Mouse (Mus musculus): ENCODE data around the gene Klk5. TPM values are rescaled to one million over a fixed set of nuclear protein-coding genes. Genes with fewer than 3 reads are reported as not detected.

Klk5 gene
- polyA plus RNA-seq, 1 experiment from 2014 or later, result not detected

DNA sequence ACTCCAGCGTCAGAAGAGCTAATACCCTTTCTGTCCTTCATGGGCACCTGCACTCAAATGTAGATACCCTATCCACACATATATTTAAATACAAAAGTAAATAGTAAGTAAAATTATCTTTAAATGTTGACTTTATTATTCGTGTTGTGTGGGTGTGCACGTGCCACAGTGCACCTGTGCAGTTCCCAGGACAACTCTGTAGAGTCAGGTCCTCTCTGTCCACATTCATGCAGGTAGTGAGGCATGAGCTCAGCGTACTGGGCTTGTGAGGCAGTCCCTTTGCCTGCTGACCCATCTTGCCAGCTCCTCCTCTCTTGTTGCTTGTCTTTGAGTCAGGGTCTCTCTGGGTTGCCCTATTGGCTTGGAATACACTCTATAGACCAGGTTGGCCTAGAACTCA is 14.1 kb upstream of the Klk5 start:
- no peak overlapping the region for H3K27ac ChIP-seq (ENCODE audit: poor library complexity, severe bottlenecking)
- no peak overlapping the region for H3K9ac ChIP-seq
- H3K4me3 ChIP-seq, result no peak overlapping the region
- no peak for ATAC-seq (ENCODE audit: insufficient number of reproducible peaks, low FRiP score)
- no peaks in the 10 kb centered on the region; the same call in none of the 2 replicates for H3K27me3 ChIP-seq (replicated peaks)
- no peaks in the 10 kb centered on the region for H3K36me3 ChIP-seq
- H3K4me2 ChIP-seq, result no peak overlapping the region
- H3K4me1 ChIP-seq (replicated peaks), result no peaks in the 10 kb centered on the region
- 76% methylated on average over 4 of the region's 4 CpGs for WGBS
- no peaks in the 10 kb centered on the region for H3K9me3 ChIP-seq (replicated peaks)

DNA sequence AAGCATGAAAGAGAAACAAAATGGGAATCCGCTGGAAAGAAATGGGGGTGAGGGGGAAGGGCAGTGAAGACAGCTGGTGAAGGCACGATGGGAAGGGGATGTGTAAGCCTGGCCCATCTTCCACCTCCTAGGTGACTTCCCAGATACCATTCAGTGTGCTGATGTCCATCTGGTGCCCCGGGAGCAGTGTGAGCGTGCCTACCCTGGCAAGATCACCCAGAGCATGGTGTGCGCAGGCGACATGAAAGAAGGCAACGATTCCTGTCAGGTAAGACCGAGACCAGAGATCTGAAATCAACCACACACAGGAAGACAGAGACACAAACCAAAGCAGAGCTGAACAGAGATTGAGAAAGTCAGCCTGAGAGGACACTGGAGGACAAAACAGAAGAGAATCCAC is 12.8 kb upstream of the Klk5 start:
- no peaks in the 10 kb centered on the region for H3K36me3 ChIP-seq
- H3K27ac ChIP-seq (ENCODE audit: poor library complexity, severe bottlenecking), result no peak overlapping the region
- ATAC-seq (ENCODE audit: insufficient number of reproducible peaks, low FRiP score), result no peak
- no peak overlapping the region for H3K4me2 ChIP-seq
- WGBS, result 82% methylated on average over 8 of the region's 8 CpGs
- no peak overlapping the region for H3K4me3 ChIP-seq
- H3K4me1 ChIP-seq (replicated peaks), result no peaks in the 10 kb centered on the region
- no peaks in the 10 kb centered on the region for H3K9me3 ChIP-seq (replicated peaks)
- no peak overlapping the region for H3K9ac ChIP-seq
- no peaks in the 10 kb centered on the region; the same call in 1 of the 2 replicates for H3K27me3 ChIP-seq (replicated peaks)

DNA sequence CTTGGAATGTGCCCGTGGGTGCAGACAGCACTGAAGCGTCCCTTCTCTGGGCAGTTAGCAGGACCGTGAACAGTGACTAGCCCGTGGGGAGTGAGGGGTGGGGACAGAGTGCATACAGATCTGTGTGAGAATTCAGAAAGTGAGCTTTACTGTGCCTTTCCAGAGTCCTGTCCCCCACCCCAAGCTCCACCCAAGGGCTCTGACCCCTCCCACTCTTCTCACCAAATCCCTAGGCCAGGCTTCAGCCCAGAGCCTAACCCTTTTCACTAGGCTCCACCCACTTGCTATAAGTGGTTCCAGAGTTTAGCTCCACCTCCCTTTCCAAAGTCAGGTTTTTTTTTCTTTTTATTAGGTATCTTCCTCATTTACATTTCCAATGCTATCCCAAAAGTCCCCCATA is 2.0 kb downstream of the Klk5 start:
- Histone ChIP-seq H3K9me3 (replicated peaks) (no peaks in the 10 kb centered on the region), H3K4me1 (replicated peaks) (no peaks in the 10 kb centered on the region), H3K4me2 (no peak overlapping the region), H3K4me3 (no peak overlapping the region), H3K27ac (ENCODE audit: poor library complexity, severe bottlenecking) (no peak overlapping the region), H3K36me3 (no peaks in the 10 kb centered on the region), H3K27me3 (replicated peaks) (no peaks in the 10 kb centered on the region), H3K9ac (no peak overlapping the region)
- ATAC-seq (ENCODE audit: insufficient number of reproducible peaks, low FRiP score), result no peak
- 80% methylated on average over 4 of the region's 4 CpGs for WGBS

DNA sequence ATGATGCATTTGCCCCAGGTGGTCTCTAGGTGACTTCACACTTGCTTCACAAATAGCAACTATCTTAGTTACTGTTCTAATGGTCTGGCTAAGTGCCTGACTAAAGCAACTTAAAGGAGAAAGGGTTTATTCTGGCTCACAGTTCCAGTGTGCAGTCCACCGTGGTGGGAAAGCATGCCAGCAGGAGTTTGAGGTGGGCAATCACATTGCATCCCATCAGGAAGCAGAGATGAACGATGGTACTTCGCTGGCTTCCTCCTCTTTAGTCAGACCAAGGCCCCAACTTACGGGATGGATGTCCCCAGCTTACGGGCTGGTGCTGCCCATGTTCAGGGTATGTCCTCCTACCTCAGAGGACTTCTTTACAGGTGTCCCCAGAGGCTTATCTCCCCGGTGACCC is 9.8 kb downstream of the Klk5 start:
- Histone ChIP-seq H3K9me3 (replicated peaks) (0 out of 2 replicates have a peak, but pooled peaks cover 6% of the 10 kb centered on the region), H3K4me1 (replicated peaks) (no peaks in the 10 kb centered on the region), H3K4me2 (no peak overlapping the region), H3K36me3 (no peaks in the 10 kb centered on the region), H3K27me3 (replicated peaks) (no peaks in the 10 kb centered on the region), H3K27ac (ENCODE audit: poor library complexity, severe bottlenecking) (no peak overlapping the region), H3K4me3 (no peak overlapping the region), H3K9ac (no peak overlapping the region)
- 76% methylated on average over 6 of the region's 6 CpGs for WGBS
- no peak for ATAC-seq (ENCODE audit: insufficient number of reproducible peaks, low FRiP score)

DNA sequence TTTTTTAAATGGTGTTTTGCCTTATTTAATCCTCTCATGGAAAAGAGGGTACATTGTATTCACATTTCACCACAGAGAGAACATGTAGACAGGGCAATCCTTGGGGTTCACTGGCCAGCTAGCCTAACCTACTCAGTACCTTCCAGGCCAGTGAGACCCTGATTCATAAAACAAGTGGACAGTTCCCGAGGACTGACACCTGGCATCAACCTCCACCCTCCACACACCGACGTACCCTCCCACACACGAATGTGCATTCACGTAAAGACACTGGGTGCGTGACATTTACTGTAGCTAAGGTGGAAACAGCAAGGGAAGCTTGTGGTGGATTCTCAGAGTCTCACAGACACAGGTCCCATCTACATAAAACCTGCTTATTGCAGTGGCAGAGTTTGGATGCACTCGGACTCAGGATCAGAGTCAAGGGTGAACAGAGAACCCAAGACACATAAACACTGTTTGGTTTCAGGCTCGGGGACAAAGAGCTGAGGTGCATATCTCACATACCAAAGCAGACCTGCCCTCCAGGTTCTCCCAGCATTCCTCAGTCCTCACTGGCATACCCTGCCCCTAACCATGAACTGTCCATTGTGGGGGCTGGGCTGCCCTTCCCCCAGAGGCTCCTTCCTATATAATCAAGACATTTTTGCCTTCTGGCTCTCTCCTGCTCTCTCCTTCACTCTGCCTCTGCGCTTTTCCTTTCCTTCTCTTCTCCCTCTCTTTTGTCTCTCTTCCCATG is 13.0 kb downstream of the Klk5 start:
- H3K4me1 ChIP-seq (replicated peaks), result no peaks in the 10 kb centered on the region
- H3K4me2 ChIP-seq, result no peak overlapping the region
- no peak overlapping the region for H3K4me3 ChIP-seq
- H3K36me3 ChIP-seq, result no peaks in the 10 kb centered on the region
- H3K9me3 ChIP-seq (replicated peaks), result 0 out of 2 replicates have a peak, but pooled peaks cover 6% of the 10 kb centered on the region
- no peak for ATAC-seq (ENCODE audit: insufficient number of reproducible peaks, low FRiP score)
- H3K9ac ChIP-seq, result no peak overlapping the region
- 66% methylated on average over 9 of the region's 9 CpGs for WGBS
- no peak overlapping the region for H3K27ac ChIP-seq (ENCODE audit: poor library complexity, severe bottlenecking)
- H3K27me3 ChIP-seq (replicated peaks), result no peaks in the 10 kb centered on the region

DNA sequence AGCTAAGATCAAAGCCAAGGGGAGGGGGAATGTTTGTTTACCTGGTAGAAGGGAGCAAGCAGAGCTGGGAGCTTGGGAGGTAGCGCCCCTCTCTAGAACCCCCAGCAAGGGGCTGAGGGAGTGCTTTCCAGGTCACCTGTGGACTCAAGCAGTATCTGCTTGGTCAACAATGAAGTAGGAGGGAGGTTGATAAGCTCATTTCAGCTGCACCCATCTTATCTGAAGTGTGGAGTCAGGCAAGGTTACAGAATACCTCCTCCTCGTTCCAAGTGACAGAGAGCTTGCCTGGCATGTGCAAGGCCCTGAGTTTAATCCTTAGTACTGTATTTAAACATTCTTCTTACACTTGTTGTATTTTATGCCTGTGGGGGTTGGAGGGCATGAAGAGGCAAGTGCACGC is 13.9 kb downstream of the Klk5 start:
- no peak for ATAC-seq (ENCODE audit: insufficient number of reproducible peaks, low FRiP score)
- WGBS, result 43% methylated on average over 3 of the region's 3 CpGs
- H3K4me2 ChIP-seq, result no peak overlapping the region

DNA sequence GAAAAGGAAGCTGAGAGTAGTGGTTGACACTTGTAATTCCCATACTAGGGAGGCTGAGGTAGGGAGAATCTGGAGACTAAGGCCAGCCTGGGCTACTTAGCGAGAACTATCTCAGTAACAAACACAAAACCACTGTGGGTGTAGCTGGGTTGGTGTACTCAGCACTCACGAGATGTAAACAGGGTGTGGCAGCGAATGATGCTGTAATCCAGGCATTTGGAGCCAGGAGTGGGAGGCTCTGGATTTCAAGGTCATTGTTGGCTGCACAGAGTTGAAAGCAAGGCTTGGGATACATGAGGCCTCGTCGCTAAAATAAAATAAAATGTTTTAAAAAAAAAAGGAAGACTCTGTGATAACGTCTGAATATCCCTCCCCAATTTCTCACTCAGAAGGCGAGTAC is 14.5 kb downstream of the Klk5 start:
- Histone ChIP-seq H3K4me2 (no peak overlapping the region), H3K27me3 (replicated peaks) (no peaks in the 10 kb centered on the region), H3K36me3 (no peaks in the 10 kb centered on the region), H3K9ac (no peak overlapping the region), H3K4me1 (replicated peaks) (no peaks in the 10 kb centered on the region), H3K27ac (ENCODE audit: poor library complexity, severe bottlenecking) (no peak overlapping the region), H3K9me3 (replicated peaks) (0 out of 2 replicates have a peak, but pooled peaks cover 4% of the 10 kb centered on the region), H3K4me3 (no peak overlapping the region)
- no peak for ATAC-seq (ENCODE audit: insufficient number of reproducible peaks, low FRiP score)
- WGBS, result 72% methylated on average over 7 of the region's 7 CpGs

More for the DNA sequence above, 13.9 kb downstream of the Klk5 start:
- no peaks in the 10 kb centered on the region for H3K36me3 ChIP-seq
- no peak overlapping the region for H3K4me3 ChIP-seq
- H3K9me3 ChIP-seq (replicated peaks), result 0 out of 2 replicates have a peak, but pooled peaks cover 4% of the 10 kb centered on the region
- no peak overlapping the region for H3K27ac ChIP-seq (ENCODE audit: poor library complexity, severe bottlenecking)
- no peaks in the 10 kb centered on the region for H3K27me3 ChIP-seq (replicated peaks)
- H3K9ac ChIP-seq, result no peak overlapping the region
- no peaks in the 10 kb centered on the region for H3K4me1 ChIP-seq (replicated peaks)

DNA sequence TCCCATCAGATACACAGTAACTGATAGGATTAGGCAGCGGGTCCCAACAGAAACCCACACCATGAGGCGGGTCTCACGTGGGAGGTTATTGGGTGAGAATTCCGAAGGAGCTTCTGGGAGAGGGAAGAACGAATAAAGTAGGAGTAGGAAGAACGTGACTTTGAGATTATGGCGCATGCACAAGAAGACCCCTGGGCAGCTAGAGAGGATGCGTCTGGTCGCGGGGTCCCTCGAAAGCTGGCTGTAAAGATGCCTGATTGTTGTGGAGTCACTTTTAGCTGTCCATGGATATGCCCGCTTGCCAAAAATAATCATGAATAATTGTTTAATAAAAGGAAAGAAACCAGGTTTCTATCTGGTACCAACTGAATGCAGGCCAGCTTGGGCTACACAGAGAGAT is 15.7 kb downstream of the Klk5 start:
- H3K27me3 ChIP-seq (replicated peaks), result no peaks in the 10 kb centered on the region
- H3K4me1 ChIP-seq (replicated peaks), result no peaks in the 10 kb centered on the region
- H3K4me2 ChIP-seq, result no peak overlapping the region
- H3K27ac ChIP-seq (ENCODE audit: poor library complexity, severe bottlenecking), result 0 out of 2 replicates have a peak overlapping the region, but pooled peaks have one; percentile 17
- H3K9me3 ChIP-seq (replicated peaks), result no peaks in the 10 kb centered on the region
- H3K4me3 ChIP-seq, result no peak overlapping the region
- WGBS, result 82% methylated on average over 12 of the region's 12 CpGs
- H3K36me3 ChIP-seq, result no peaks in the 10 kb centered on the region
- ATAC-seq (ENCODE audit: insufficient number of reproducible peaks, low FRiP score), result no peak
- H3K9ac ChIP-seq, result no peak overlapping the region

DNA sequence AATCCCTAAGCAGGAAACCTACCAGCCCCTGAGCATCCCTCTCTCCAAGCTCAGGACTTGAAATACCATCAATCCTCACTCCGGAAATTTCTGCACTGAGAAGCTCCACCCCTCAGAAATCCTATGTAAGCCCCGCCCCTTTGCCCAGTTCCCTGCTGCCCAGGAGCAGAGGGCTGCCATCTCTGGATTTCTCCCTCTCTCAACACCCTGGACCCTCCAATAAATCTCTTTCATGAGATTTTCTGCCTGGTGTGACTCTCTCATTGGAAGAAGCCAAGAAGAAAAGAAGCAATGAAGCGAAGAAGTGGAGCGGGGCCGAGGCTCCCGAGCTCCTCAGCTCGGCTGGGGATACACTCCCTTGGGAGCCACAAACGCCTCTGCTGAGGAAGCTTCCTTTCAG is 18.6 kb downstream of the Klk5 start:
- Histone ChIP-seq H3K9me3 (replicated peaks) (no peaks in the 10 kb centered on the region), H3K27ac (ENCODE audit: poor library complexity, severe bottlenecking) (no peak overlapping the region), H3K27me3 (replicated peaks) (no peaks in the 10 kb centered on the region), H3K4me3 (no peak overlapping the region), H3K9ac (no peak overlapping the region), H3K36me3 (no peaks in the 10 kb centered on the region), H3K4me1 (replicated peaks) (no peaks in the 10 kb centered on the region), H3K4me2 (no peak overlapping the region)
- ATAC-seq (ENCODE audit: insufficient number of reproducible peaks, low FRiP score), result no peak
- 80% methylated on average over 8 of the region's 8 CpGs for WGBS

DNA sequence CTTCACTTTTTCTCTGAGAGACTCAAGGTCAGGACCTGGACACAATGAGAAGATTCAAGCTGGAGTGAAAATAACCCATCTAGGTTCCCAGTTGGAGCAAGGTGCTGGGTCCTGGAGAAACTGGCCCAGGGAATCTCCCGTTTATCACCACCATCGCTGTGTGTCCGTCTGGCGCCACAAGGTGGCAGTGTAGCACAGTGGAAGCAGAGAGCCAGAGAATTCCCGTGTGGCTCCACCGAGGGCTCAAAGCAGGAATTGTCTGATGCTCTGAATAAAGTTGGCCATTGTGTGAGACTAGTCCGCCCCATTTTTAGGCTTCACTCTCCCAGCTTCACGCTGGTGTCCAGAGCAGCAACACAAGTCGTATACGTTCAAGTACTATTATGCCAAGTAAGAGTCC is 31.5 kb downstream of the Klk5 start:
- H3K4me2 ChIP-seq, result no peak overlapping the region
- ATAC-seq (ENCODE audit: insufficient number of reproducible peaks, low FRiP score), result no peak
- WGBS, result 7% methylated on average over 10 of the region's 10 CpGs
- H3K9me3 ChIP-seq (replicated peaks), result no peaks in the 10 kb centered on the region; the same call in 1 of the 2 replicates
- H3K27me3 ChIP-seq (replicated peaks), result peaks cover 36% of the 10 kb centered on the region
- no peak overlapping the region for H3K27ac ChIP-seq (ENCODE audit: poor library complexity, severe bottlenecking)
- no peaks in the 10 kb centered on the region for H3K4me1 ChIP-seq (replicated peaks)
- no peaks in the 10 kb centered on the region for H3K36me3 ChIP-seq
- no peak overlapping the region for H3K9ac ChIP-seq
- no peak overlapping the region for H3K4me3 ChIP-seq

DNA sequence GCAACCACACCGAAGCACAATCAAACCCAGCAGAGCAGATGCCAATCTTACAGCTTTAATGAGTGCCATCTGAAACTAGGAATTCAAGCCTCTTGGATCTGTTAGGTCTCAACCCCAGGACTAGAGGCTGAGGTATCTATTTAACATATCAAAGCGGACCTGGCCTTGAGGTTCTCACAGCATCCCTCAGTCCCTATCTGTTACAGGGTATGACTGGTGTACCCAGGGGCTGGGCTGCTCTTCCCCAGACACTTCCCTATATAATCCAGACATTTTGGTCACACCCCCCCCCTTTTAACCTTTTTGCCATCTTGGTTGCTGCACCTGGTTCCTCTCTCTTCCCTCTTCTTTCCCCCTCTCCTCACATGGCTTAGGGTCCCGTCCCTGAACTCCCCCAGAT is 31.9 kb downstream of the Klk5 start:
- Histone ChIP-seq H3K27me3 (replicated peaks) (peaks cover 36% of the 10 kb centered on the region), H3K27ac (ENCODE audit: poor library complexity, severe bottlenecking) (no peak overlapping the region), H3K4me2 (no peak overlapping the region), H3K36me3 (no peaks in the 10 kb centered on the region), H3K4me1 (replicated peaks) (no peaks in the 10 kb centered on the region), H3K4me3 (no peak overlapping the region), H3K9me3 (replicated peaks) (no peaks in the 10 kb centered on the region; the same call in 1 of the 2 replicates), H3K9ac (no peak overlapping the region)
- ATAC-seq (ENCODE audit: insufficient number of reproducible peaks, low FRiP score), result no peak
- 56% methylated on average over 3 of the region's 3 CpGs for WGBS

All from heart, embryonic 12.5 days (tissue).